Mouse (Mus musculus): Measurements from ENCODE around the gene Gkap1.

- TF ChIP-seq CTCF (IDR thresholded peaks at IDR 0.05; ENCODE audit: extremely low read depth, insufficient read depth, insufficient read length, insufficient replicate concordance) (no peak), POLR2A (IDR thresholded peaks at IDR 0.05; ENCODE audit: low read depth, low read length) (no peak)
Observed at GRCm38 (mm10) chr13:58215253-58215591, 60.3 kb downstream of the Gkap1 start.

All from spleen, adult 2 months (tissue).